Mouse (Mus musculus): ENCODE measurements around the gene Tmod3.

DNA sequence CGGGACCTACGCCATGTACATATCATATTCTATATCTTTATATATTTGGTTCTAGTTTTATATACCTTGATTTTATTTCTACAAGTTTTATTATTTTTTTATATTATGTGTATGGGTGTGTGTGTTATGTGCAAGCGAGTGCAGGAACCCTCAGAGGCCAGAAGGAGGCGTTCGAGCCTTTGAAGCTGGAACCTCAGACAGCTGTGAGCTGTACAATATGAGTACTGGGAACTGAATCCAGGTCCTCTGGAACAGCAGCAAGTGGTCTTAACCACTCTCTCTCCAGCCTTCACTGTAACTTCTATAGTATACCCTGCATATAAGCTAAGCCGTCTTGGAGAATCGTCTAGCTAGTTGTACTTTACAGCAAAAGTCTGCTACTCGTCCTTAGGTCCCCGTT, 31.4 kb downstream of the Tmod3 start:
- TF ChIP-seq CTCF (IDR thresholded peaks at IDR 0.05; ENCODE audit: low read depth), result no peak
- no peak for TF ChIP-seq EP300 (IDR thresholded peaks at IDR 0.05; ENCODE audit: low read depth)

Measured in heart, postnatal 0 days (tissue).